17 mouse cellular contexts compared by ENCODE assay signal in the genomic region with DNA sequence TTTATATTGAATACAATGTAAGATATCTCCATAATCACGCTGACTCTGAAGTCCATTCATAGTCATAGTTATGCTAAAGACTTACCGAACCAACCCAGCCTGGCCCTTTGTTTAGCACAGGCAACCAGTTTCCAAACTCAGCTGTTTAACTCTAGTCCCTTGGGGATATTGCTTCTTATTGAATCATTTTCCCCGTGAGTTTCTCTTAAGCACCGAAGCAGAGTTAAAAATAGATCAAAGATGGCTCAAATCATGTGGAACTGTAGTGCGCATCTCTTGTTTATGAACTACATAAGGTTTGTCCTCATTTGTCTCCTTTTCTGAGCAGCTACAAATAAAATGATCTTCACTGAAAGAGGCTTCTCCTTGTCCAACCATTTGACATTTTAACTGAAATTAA.
A peak's percentile ranks its signal among the peaks of the same experiment; 100 is the strongest.
DNase-seq lines count a peak whose midpoint lies in the region; ATAC-seq and TF ChIP-seq lines count a peak whose summit lies in the region.
"Had no signal": no experiment of that assay in that cellular context is flagged by ENCODE, and none has a peak within 500 bp of the region (broad histone marks: within the 10 kb centered on the region; RNA-seq: fewer than 3 reads in every experiment).

No protein-coding gene starts in this region.

- 63% methylated on average over 5 of the region's 5 CpGs for WGBS in hindbrain, embryonic 11.5 days
- 44% methylated on average over 5 of the region's 5 CpGs for WGBS in hindbrain, embryonic 13.5 days
- 32% methylated on average over 5 of the region's 5 CpGs for WGBS in midbrain, postnatal 0 days
- WGBS in midbrain, embryonic 13.5 days = 39% methylated on average over 5 of the region's 5 CpGs

- H3K27me3 ChIP-seq in hindbrain, embryonic 11.5 days (ENCODE audit: control insufficient read depth, insufficient read depth, low read length) = no peaks in the 10 kb centered on the region
- no peaks in the 10 kb centered on the region for H3K27me3 ChIP-seq in hindbrain, embryonic 13.5 days
- H3K27me3 ChIP-seq in midbrain, postnatal 0 days (ENCODE audit: insufficient read depth, low read length) = no peaks in the 10 kb centered on the region
- no peaks in the 10 kb centered on the region for H3K27me3 ChIP-seq in midbrain, embryonic 13.5 days
- H3K27me3 ChIP-seq: forebrain, embryonic 15.5 days had no signal

- H3K27ac ChIP-seq in hindbrain, embryonic 11.5 days (ENCODE audit: low read depth, low read length) = no peak overlapping the region
- no peak overlapping the region for H3K27ac ChIP-seq in hindbrain, embryonic 13.5 days
- H3K27ac ChIP-seq in midbrain, postnatal 0 days (ENCODE audit: low read depth, low read length) = no peak overlapping the region
- no peak overlapping the region for H3K27ac ChIP-seq in midbrain, embryonic 13.5 days
- H3K27ac ChIP-seq: forebrain, embryonic 15.5 days; heart, embryonic 10.5 days had no signal

- H3K9me3 ChIP-seq in hindbrain, embryonic 11.5 days (ENCODE audit: control insufficient read depth, low read length) = no peaks in the 10 kb centered on the region
- H3K9me3 ChIP-seq in hindbrain, embryonic 13.5 days = no peaks in the 10 kb centered on the region
- H3K9me3 ChIP-seq in midbrain, postnatal 0 days (ENCODE audit: low read length) = no peaks in the 10 kb centered on the region
- no peaks in the 10 kb centered on the region for H3K9me3 ChIP-seq in midbrain, embryonic 13.5 days
- H3K9me3 ChIP-seq: forebrain, embryonic 15.5 days; heart, embryonic 10.5 days had no signal

- H3K9ac ChIP-seq in hindbrain, embryonic 11.5 days (ENCODE audit: low read depth, low read length) = no peak overlapping the region
- no peak overlapping the region for H3K9ac ChIP-seq in hindbrain, embryonic 13.5 days
- H3K9ac ChIP-seq in midbrain, postnatal 0 days (replicated peaks; ENCODE audit: low read length, poor library complexity, severe bottlenecking) = no peak overlapping the region
- H3K9ac ChIP-seq in midbrain, embryonic 13.5 days (replicated peaks) = no peak overlapping the region
- H3K9ac ChIP-seq: forebrain, embryonic 15.5 days had no signal

- H3K4me1 ChIP-seq in hindbrain, embryonic 11.5 days (replicated peaks; ENCODE audit: control insufficient read depth, insufficient read depth, low read length) = no peaks in the 10 kb centered on the region
- peaks cover 11% of the 10 kb centered on the region for H3K4me1 ChIP-seq in hindbrain, embryonic 13.5 days (replicated peaks)
- H3K4me1 ChIP-seq in midbrain, postnatal 0 days (ENCODE audit: insufficient read depth, low read length) = no peaks in the 10 kb centered on the region
- 0 out of 2 replicates have a peak, but pooled peaks cover 3% of the 10 kb centered on the region for H3K4me1 ChIP-seq in midbrain, embryonic 13.5 days (replicated peaks)
- H3K4me1 ChIP-seq: forebrain, embryonic 15.5 days; heart, embryonic 10.5 days had no signal

- H3K4me2 ChIP-seq in hindbrain, embryonic 11.5 days (replicated peaks; ENCODE audit: low read depth, low read length) = no peak overlapping the region
- H3K4me2 ChIP-seq in hindbrain, embryonic 13.5 days = no peak overlapping the region
- no peak overlapping the region for H3K4me2 ChIP-seq in midbrain, postnatal 0 days (ENCODE audit: low read depth, low read length, poor library complexity, severe bottlenecking)
- H3K4me2 ChIP-seq in midbrain, embryonic 13.5 days (replicated peaks) = no peak overlapping the region
- H3K4me2 ChIP-seq: forebrain, embryonic 15.5 days had no signal

- H3K36me3 ChIP-seq in hindbrain, embryonic 11.5 days (ENCODE audit: control insufficient read depth, insufficient read depth, low read length) = no peaks in the 10 kb centered on the region
- H3K36me3 ChIP-seq in hindbrain, embryonic 13.5 days = peaks cover 4% of the 10 kb centered on the region; the same call in 1 of the 2 replicates
- H3K36me3 ChIP-seq in midbrain, postnatal 0 days (ENCODE audit: insufficient read depth, low read length) = no peaks in the 10 kb centered on the region
- no peaks in the 10 kb centered on the region for H3K36me3 ChIP-seq in midbrain, embryonic 13.5 days
- H3K36me3 ChIP-seq: forebrain, embryonic 15.5 days; heart, embryonic 10.5 days had no signal

- peak; percentile 14 for DNase-seq in hindbrain, embryonic 11.5 days (ENCODE audit: low spot score)
- DNase-seq in midbrain, postnatal 0 days (ENCODE audit: low spot score) = peak; percentile 51
- DNase-seq in retina, embryonic 14.5 days (ENCODE audit: low spot score) = peak; percentile 34
- DNase-seq in thymus, postnatal 25 days = no peak
- no peak for DNase-seq in lung, postnatal 14 days
- DNase-seq: adrenal gland, adult 8-10 months; adrenal gland, postnatal 36 days; cerebellum, adult 11-12 months; cerebellum, adult 9-10 months; cerebellum, postnatal 25 days; heart, adult 18-20 months; heart, postnatal 14 days had no signal

- ATAC-seq in hindbrain, embryonic 11.5 days (ENCODE audit: low FRiP score) = no peak
- no peak for ATAC-seq in hindbrain, embryonic 13.5 days (ENCODE audit: low FRiP score)
- ATAC-seq in midbrain, postnatal 0 days (ENCODE audit: low FRiP score) = no peak
- ATAC-seq in midbrain, embryonic 13.5 days = no peak
- ATAC-seq: forebrain, embryonic 15.5 days; hindbrain, embryonic 16.5 days had no signal

- no peak for TF ChIP-seq CTCF in midbrain, postnatal 0 days (IDR thresholded peaks at IDR 0.05)

- H3K4me3 ChIP-seq in hindbrain, embryonic 11.5 days (ENCODE audit: low read depth, low read length) = no peak overlapping the region
- H3K4me3 ChIP-seq in hindbrain, embryonic 13.5 days = no peak overlapping the region
- no peak overlapping the region for H3K4me3 ChIP-seq in midbrain, postnatal 0 days (ENCODE audit: low read depth, low read length)
- no peak overlapping the region for H3K4me3 ChIP-seq in midbrain, embryonic 13.5 days (replicated peaks)
- H3K4me3 ChIP-seq: forebrain, embryonic 15.5 days; heart, embryonic 10.5 days had no signal

Comparison
In these comparisons a context has a peak if more than half of its experiments do, and no peak if none do; other contexts are left out.
1. DNase-seq: peak in hindbrain, embryonic 11.5 days (single experiment), midbrain, postnatal 0 days (single experiment) and retina, embryonic 14.5 days (single experiment); none in thymus, postnatal 25 days (single experiment) and lung, postnatal 14 days (single experiment).